Mouse (Mus musculus) CD8-positive naive resting alpha-beta T cell, adult 57 days (primary cell): Measurements from ENCODE around the gene Nfe2l3. TPM values are rescaled to one million over a fixed set of nuclear protein-coding genes. Genes with fewer than 3 reads are reported as not detected.

Experiments used
- total RNA-seq: library from RNA; stranded (reverse); gene quantifications from one replicate; pipeline ENCODE4 v1.2.4, GENCODE M21; 2023

Nfe2l3 gene
- not detected for total RNA-seq

DNA sequence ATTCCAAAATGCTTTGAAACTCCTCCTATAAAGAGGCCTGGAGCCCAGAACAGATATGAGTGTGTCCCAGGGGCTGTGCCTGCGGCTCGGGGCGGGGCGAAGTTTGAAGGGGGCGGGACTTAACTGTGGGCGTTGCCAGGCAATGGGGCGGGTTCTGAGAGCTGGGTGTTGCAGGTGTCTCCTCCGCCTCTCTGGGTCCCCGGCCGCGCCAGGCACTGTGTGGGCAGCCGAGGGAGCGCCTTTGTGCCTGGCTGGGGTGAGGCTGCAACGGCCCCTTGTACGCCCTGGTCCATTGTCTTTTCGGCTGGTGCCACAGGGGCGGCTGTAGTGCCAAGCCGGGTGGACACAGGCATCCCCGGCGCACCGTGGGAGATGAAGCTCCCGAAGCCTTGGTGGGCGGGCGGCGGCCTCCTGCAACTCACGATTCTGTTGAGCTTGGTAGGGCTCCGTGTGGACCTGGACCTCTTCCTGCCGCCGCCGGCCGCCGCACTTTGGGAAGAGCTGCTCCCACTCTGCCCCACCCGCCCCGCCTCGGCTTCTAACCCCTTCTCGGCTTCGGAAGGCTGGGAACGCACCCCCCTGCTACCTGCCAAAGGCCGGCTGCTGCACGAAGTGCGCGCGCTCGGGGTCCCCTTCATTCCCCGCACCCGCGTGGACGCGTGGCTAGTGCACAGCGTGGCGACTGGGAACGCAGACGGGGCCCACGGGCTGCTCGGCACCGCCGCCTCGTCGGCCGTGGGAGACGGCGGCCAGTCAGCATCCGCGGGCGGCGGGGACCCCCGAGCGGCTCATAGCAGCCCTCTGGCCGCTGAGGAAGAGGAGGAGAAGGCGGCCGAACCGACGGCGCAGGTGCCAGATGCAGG lies at the start of gene Nfe2l3:
Nfe2l3 (plus strand) TSS at position 136 of the 863 bp plus-strand sequence.

DNA sequence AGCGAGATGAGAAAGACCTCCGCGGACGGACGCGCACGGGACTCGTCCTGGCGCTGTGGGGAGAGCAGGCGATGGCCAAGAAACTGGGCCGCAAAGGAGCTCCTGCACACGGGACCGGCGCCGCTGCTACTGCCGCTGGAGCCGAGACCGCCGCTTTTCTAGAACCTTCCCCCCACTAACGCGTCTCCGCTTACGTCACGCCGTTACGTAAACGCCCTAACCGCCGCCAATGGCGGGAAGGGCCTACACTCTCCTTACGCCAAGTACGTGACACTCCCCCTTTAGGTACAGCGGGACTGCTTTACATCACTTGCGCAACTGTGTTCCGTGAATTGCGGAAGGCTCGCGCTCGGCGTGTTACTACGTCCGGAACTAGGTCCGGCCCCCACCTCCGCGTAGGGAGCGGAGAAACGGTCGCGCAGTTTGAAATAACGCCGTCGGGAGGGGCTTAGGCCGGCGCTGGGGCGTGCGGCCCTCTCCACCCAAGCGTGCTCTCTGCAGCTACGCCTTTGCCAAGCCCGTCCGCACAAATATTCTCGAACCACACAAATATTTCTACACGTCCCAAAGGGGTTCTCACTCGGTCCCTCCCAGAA lies 37.3 kb downstream of the Nfe2l3 start, which contains the start of gene Hnrnpa2b1:
Hnrnpa2b1 (minus strand) TSS at position 180 of the 596 bp plus-strand sequence.

DNA sequence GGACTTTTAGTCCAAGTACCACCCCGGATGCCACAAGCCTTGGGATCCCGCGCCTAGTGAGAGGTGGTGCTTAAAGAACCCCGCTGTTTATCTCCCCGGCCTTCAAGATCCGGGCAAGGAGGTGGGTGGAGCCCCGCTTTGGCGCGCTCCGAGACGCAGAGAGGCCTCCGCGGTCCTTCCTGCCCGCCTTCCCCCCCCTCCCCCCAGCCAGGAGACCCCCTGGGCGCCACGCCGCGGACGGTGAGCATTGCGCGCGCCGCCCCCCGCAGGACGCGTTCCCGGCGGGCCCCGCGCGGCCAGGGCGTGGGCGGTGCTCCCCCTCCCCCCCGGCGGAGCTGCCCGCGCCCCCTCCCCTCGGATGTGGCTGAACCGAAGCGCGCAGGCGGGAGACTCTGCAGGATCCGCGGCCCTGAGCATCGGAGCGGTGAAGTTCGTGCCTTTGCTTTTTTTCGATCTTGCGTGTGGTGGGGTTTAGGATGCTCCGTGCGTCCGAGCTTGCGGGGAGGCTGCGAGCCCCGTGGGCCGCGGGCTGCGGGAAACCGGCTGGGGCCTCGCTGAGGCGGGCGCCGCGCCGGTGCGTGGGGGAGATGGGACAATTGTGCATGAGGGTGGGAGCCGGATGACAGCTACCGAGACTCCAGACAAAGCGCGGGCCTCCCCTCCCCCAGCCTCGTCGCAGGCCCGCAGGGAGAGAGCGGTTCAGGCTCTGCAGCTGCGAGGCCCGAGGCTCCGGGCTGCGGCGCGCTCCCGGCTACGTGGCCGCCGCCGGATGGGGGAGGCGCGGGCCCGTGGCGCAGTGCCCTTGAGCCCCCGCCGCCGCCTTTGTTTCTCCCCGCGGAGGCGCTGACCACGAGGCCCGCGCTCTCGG lies 38.1 kb downstream of the Nfe2l3 start, which contains the start of gene Cbx3:
Cbx3 (plus strand) TSS at position 50 of the 868 bp plus-strand sequence.

Other genes starting within 250 kb of the Nfe2l3 start
- gene Hnrnpa2b1, start 37.2 kb downstream of the Nfe2l3 start, total RNA-seq, result 793 TPM
- 85.4 TPM for gene Cbx3, start 37.7 kb downstream of the Nfe2l3 start, total RNA-seq
- 7.7 TPM for gene Snx10, start 91.2 kb downstream of the Nfe2l3 start, total RNA-seq